Comparison of ENCODE assay signal across 8 mouse cellular contexts in the genomic region with DNA sequence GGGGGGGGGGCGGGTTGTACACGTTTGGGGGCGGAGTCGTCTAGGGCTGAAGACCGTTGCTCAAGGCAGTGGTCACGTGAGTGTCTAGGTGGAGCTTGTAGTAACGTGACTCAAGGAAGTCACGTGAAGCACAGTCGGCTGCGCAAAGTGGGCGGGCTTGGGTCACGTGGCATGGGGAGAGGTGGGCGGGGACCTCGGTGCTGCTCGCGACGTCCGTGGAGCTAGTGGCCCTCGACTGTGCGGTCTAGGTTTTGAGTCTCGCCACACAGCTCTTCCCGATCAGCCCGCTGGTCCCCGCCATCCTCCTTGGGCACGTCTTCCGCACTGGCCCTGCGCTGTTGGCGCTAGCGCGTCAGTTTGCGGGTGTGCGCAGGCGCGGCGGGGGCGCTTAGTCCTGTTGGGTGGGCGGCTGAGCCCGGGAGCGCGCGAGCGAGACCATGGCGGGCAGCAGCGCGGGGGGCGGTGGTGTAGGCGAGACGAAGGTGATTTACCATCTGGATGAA. TPM values are rescaled to one million over a fixed set of nuclear protein-coding genes. Genes with fewer than 3 reads are reported as not detected.
A peak's percentile ranks its signal among the peaks of the same experiment; 100 is the strongest.
DNase-seq lines count a peak whose midpoint lies in the region; TF ChIP-seq lines count a peak whose summit lies in the region.

A gene (plus strand): TSS at position 200 of the 503 bp plus-strand sequence.

- intact Hi-C loops in left cerebral cortex, postnatal 14 days (cut with DNase I), result no loop called here

- no peak for TF ChIP-seq CTCF in cortical plate, adult 2 months (IDR thresholded peaks at IDR 0.05; ENCODE audit: extremely low read depth, insufficient read depth, low read length)

- peaks cover 8% of the 10 kb centered on the region; the same call in 1 of the 2 replicates for H3K4me1 ChIP-seq in cortical plate, adult 2 months (ENCODE audit: control insufficient read depth, insufficient read depth, low read length)

- DNase-seq in adipocyte (ENCODE audit: low spot score), result peak; percentile 97
- peak; percentile 75 to 86 for DNase-seq in gastrocnemius, adult 8-10 months (ENCODE audit: low spot score in 2 of 2)
- peak; percentile 83 for DNase-seq in hindlimb bud, embryonic 11.5 days (ENCODE audit: extremely low spot score, low read depth, low spot score)
- DNase-seq in left cerebral cortex, postnatal 14 days (ENCODE audit: low spot score in 2 of 2), result peak; percentile 92 to 97
- peak; percentile 96 for DNase-seq in mesoderm, embryonic 11.5 days (ENCODE audit: low read depth, low spot score)
- DNase-seq in right cerebral cortex, postnatal 36 days (ENCODE audit: low spot score in 2 of 2), result peak; percentile 89 to 93
- DNase-seq in yolk sac, embryonic 10.5 days (ENCODE audit: low spot score), result peak; percentile 97

- peak within 1 kb of the TSS; percentile 83 for H3K4me3 ChIP-seq in cortical plate, adult 2 months (ENCODE audit: insufficient read depth, low read length)

- TF ChIP-seq POLR2A in cortical plate, adult 2 months (IDR thresholded peaks at IDR 0.05; ENCODE audit: extremely low read depth, insufficient read depth, low read length), result peak; percentile 93; the same call in 1 of the 2 replicates

- peak within 1 kb of the TSS; percentile 89 for H3K27ac ChIP-seq in cortical plate, adult 2 months (ENCODE audit: insufficient read depth, low read length)

RNA-seq across cellular contexts. Expression of the gene that starts here (rescaled TPM):
- 26.9 and 30.4 TPM in 2 replicates for polyA plus RNA-seq in cortical plate, adult 2 months (2012; rRNA removed)
- total RNA-seq in gastrocnemius, adult 8-10 months (2022), result 1 to 10 TPM; 3.8 to 5.2 (median 4.5) TPM
- total RNA-seq in left cerebral cortex, postnatal 14 days (2021), result 10 to 100 TPM; 27.3 to 30.0 TPM

Comparison
In these comparisons a context has a peak if more than half of its experiments do, and no peak if none do; other contexts are left out.
1. Peak in every context shown above with its lines: DNase-seq, H3K4me3 ChIP-seq and H3K27ac ChIP-seq.
2. RNA of the gene that starts here (total RNA-seq): 27.3 to 30.0 TPM in left cerebral cortex, postnatal 14 days; 3.8 to 5.2 TPM in gastrocnemius, adult 8-10 months; every median in the first group is over 4 times any median in the second.